In genomic region chr7:83829355-83829754, GRCm38 (mm10) we compare ENCODE assay signal across 1 mouse cellular context.
TF ChIP-seq lines count a peak whose summit lies in the region.

No protein-coding gene starts in this region.

TF ChIP-seq in CH12.LX, 34 proteins besides CTCF, POLR2A, EP300 and RAD21 (continued from another document):
- TF ChIP-seq SIN3A (IDR thresholded peaks at IDR 0.05; ENCODE audit: low read length): no peak
- TF ChIP-seq ZC3H11A (IDR thresholded peaks at IDR 0.05; ENCODE audit: low read depth, low read length): no peak
- no peak for TF ChIP-seq BHLHE40 (IDR thresholded peaks at IDR 0.05; ENCODE audit: low read depth, low read length)
- TF ChIP-seq USF1 (IDR thresholded peaks at IDR 0.05; ENCODE audit: low read depth, low read length): no peak
- no peak for TF ChIP-seq POLR2AphosphoS2 (IDR thresholded peaks at IDR 0.05; ENCODE audit: low read depth, low read length)
- TF ChIP-seq ZNF384 (IDR thresholded peaks at IDR 0.05; ENCODE audit: low read depth, low read length): no peak
- no peak for TF ChIP-seq UBTF (IDR thresholded peaks at IDR 0.05; ENCODE audit: low read depth, low read length)
- TF ChIP-seq GABPA (IDR thresholded peaks at IDR 0.05; ENCODE audit: insufficient replicate concordance, low read depth, low read length): no peak
- no peak for TF ChIP-seq JUND (conservative IDR thresholded peaks at IDR 0.05; ENCODE audit: low read depth, low read length)
- no peak for TF ChIP-seq RCOR1 (conservative IDR thresholded peaks at IDR 0.05; ENCODE audit: low read depth, low read length)
- TF ChIP-seq ZKSCAN1 (IDR thresholded peaks at IDR 0.05; ENCODE audit: borderline replicate concordance, low read depth, low read length): no peak
- TF ChIP-seq MAX (IDR thresholded peaks at IDR 0.05; ENCODE audit: low read length): peak; percentile 38; the same call in 1 of the 2 replicates
- no peak for TF ChIP-seq SMC3 (IDR thresholded peaks at IDR 0.05; ENCODE audit: low read depth, low read length)
- TF ChIP-seq IRF4 (IDR thresholded peaks at IDR 0.05; ENCODE audit: low read depth, low read length): peak; percentile 56; the same call in 1 of the 2 replicates
- TF ChIP-seq MYC (IDR thresholded peaks at IDR 0.05; ENCODE audit: low read depth, low read length): 0 out of 2 replicates have a peak, but pooled peaks have one; percentile 39
- peak; percentile 59; the same call in 1 of the 2 replicates for TF ChIP-seq ETS1 (conservative IDR thresholded peaks at IDR 0.05; ENCODE audit: low read depth, low read length)
- no peak for TF ChIP-seq TBP (conservative IDR thresholded peaks at IDR 0.05; ENCODE audit: low read depth, low read length)
- no peak for TF ChIP-seq CHD1 (IDR thresholded peaks at IDR 0.05; ENCODE audit: low read depth, low read length)
- peak; percentile 47 for TF ChIP-seq HCFC1 (IDR thresholded peaks at IDR 0.05; ENCODE audit: low read depth, low read length)
- TF ChIP-seq MAZ (IDR thresholded peaks at IDR 0.05; ENCODE audit: low read depth, low read length): no peak
- peak; percentile 45; the same call in 1 of the 2 replicates for TF ChIP-seq MEF2A (IDR thresholded peaks at IDR 0.05; ENCODE audit: borderline replicate concordance, low read depth, low read length)
- TF ChIP-seq E2F4 (IDR thresholded peaks at IDR 0.05; ENCODE audit: insufficient replicate concordance, low read depth, low read length): no peak
- TF ChIP-seq MAFK (IDR thresholded peaks at IDR 0.05; ENCODE audit: insufficient replicate concordance, low read length): no peak
- no peak for TF ChIP-seq ZMIZ1 (IDR thresholded peaks at IDR 0.05; ENCODE audit: low read depth, low read length)
- TF ChIP-seq NRF1 (IDR thresholded peaks at IDR 0.05; ENCODE audit: low read depth, low read length): no peak
- TF ChIP-seq USF2 (conservative IDR thresholded peaks at IDR 0.05; ENCODE audit: low read depth, low read length): no peak
